Mouse (Mus musculus) bone marrow macrophage, adult 2 months (primary cell): ENCODE results near the gene Med13l.

Experiments used
- CTCF ChIP-seq: IDR thresholded peaks from 2 replicates; pipeline ENCODE4 v1.5.1; 2012; ENCODE audit warnings: low read depth, mild to moderate bottlenecking, low read length, moderate library complexity
- POLR2A ChIP-seq: IDR thresholded peaks from 2 replicates; pipeline ENCODE4 v1.6.1; 2012; ENCODE audit warnings: mild to moderate bottlenecking, low read depth, low read length, borderline replicate concordance

DNA sequence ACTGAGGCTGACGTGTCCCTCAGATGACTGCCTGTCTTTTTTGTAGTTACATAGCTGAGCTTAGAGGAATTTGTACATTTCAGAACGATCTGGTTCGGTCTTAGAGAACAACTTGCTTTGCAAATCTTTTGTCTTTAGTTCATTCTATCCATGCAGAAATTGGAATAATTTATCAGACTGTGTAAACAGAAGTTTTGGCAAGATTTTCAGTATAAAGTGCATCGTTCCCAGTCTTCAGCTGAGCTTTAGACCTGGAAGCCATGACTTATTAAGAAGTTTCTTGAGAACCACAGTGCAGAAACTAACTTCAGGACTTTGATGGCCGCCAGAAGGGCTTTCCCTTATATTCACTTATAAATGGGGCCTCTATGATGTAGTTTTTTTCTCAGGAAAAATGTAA, 67.2 kb downstream of the Med13l start:
- no peak for TF ChIP-seq POLR2A
- TF ChIP-seq CTCF: no peak
